Mouse (Mus musculus): ENCODE results near the gene Ccdc93. TPM values are rescaled to one million over a fixed set of nuclear protein-coding genes. Genes with fewer than 3 reads are reported as not detected.

The Ccdc93 gene
- polyA plus RNA-seq (2012), result 4.9 and 5.4 TPM in 2 replicates

DNA sequence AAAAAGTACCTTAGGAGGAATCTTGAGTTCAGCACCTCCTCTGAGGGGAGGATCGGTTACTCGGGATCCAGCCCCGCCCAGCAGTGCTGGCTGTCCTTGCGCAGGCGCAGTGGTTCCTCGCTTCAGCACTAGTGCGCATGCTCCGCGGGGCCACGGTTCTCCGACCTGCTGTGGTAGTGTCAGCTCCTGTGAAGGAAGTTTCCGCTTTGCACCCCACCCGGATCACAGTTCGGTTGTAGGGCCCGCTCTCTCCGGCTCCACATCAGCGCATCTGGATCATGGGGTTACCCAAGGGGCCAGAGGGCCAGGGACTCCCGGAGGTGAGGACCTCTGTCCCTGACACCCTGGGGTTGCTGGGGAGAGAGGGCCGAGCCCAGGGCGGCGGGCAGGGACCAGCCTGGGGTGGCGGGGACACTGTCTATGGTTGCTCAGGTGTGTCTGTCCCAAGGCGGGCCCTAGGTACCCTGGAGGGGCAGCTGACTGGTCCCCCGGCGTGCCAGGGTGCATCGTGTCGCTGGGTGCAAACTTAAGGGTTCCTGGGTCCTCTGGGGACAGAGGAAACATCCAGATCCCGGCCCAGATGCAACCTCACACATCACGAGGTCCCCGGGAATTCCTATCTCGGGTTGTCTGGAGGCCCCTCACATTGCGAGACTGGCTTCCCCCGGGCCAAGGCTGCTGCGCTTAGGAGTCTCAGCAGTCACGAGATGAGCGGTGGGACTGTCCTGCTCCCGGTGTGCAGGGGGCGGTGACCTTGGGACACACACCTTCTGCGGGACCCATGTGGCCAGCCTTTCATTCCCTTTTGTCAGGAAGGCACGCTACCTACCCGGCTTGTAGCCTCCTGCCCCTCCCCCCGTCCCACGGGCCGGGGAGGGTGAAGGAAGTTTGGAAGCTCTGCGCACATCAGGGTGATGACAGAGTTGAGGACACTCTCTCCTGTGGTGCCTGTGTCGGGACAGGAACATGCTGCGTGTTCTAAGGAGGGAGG, at the start of gene Ccdc93:
Ccdc93 (plus strand) TSS at position 112 of the 991 bp plus-strand sequence.

DNA sequence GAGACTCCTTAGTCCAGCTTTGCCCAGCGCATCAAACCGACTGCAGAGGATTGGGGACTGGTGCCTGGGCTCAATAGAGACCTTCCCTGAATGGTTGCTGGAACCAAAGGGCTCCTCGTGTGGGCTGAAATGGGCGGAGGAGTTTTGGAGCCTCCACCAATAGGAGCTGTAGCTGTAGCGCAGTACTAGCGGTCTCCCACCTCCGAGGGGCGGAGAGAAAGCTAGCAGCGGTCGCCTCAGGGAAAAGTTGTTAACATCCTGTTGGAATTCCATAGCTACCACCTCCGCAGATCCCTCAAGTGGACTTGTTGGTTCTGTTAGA, 97.5 kb downstream of the Ccdc93 start, which contains the start of gene Htr5b:
Htr5b (minus strand) TSS at position 67 of the 322 bp plus-strand sequence.

Other genes with a start within 250 kb of the Ccdc93 start
- gene Insig2, start 98.5 kb upstream of the Ccdc93 start, polyA plus RNA-seq (2012), result 2.9 and 4.1 TPM in 2 replicates
- gene Htr5b, start 97.4 kb downstream of the Ccdc93 start, polyA plus RNA-seq (2012), result not detected in 2 replicates
- 16.3 and 24.0 TPM in 2 replicates for gene Ddx18, start 136.9 kb downstream of the Ccdc93 start, polyA plus RNA-seq (2012)

All from megakaryocyte-erythroid progenitor cell, adult 5 weeks (primary cell).